Mouse (Mus musculus): ENCODE measurements around the gene Tmem97. TPM values are rescaled to one million over a fixed set of nuclear protein-coding genes. Genes with fewer than 3 reads are reported as not detected.
A peak's percentile ranks its signal among the peaks of the same experiment; 100 is the strongest.
"Not testable (repeated sequence)": the region's sequence is repeated elsewhere in the genome, so short reads cannot be mapped to it uniquely, and the experiment has no call there.

Tmem97 gene
- 44.2 and 47.3 TPM in 2 replicates for polyA plus RNA-seq (2016; fragmentation: Nextera tagmentation; extraction: Ambion mirVana)

DNA sequence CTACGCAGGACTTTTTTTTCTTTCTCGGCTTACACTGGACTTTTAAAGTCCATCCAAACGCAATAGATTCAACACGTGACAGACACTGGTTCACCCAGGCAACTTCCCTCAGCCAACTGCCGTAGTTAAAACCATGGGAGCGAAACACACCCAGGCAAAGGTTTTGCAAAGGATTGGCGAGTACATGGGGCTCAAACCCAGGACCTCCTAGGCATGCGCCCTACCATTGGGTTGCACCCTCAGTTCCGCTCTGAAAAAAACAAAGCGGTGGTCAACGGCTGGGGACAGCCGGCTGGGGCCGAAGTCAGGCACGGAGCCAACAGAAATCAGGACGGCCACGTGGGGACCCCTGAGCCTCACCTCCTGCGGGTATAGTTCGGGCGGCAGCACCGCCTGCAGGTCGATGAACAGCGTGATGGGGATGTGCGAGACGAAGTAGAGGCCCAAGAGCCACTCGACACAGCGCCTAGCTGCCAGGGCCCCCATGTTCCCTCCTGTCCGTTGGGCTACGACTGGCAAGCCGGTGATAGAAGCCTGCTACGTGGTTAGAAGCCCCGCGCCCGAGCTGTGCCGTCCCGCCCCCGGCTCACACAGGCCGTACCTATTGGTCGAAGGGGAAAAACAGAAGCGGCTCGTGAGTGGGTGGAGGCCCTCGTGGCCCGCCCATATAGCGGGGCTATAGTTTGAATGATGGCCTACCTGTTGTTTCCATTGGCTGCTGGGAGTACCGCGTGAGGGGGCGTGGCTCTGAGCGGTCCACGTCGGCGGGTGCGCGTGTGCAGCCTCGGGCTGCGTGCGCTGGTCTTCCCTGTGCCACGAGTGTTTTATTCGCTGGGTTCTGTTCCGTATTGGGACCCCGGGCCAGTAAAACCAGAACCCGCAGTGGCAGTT lies at the start of gene Tmem97:
Gene Tmem97, minus strand, starts transcription at position 610 of the 891 bp plus-strand sequence.
- peak; percentile 100 for ATAC-seq (ENCODE audit: low FRiP score)
- Histone ChIP-seq H3K9ac (peak within 1 kb of the TSS; percentile 65), H3K36me3 (peaks cover 3% of the 10 kb centered on the region; the same call in 1 of the 2 replicates), H3K4me3 (peak within 1 kb of the TSS; percentile 56), H3K27me3 (no peaks in the 10 kb centered on the region), H3K4me2 (replicated peaks) (peak within 1 kb of the TSS; percentile 79), H3K9me3 (replicated peaks) (peaks cover 5% of the 10 kb centered on the region; the same call in 1 of the 2 replicates), H3K27ac (peak within 1 kb of the TSS; percentile 81), H3K4me1 (peaks cover 24% of the 10 kb centered on the region)
- under 1% methylated on average over 60 of the region's 60 CpGs for WGBS

DNA sequence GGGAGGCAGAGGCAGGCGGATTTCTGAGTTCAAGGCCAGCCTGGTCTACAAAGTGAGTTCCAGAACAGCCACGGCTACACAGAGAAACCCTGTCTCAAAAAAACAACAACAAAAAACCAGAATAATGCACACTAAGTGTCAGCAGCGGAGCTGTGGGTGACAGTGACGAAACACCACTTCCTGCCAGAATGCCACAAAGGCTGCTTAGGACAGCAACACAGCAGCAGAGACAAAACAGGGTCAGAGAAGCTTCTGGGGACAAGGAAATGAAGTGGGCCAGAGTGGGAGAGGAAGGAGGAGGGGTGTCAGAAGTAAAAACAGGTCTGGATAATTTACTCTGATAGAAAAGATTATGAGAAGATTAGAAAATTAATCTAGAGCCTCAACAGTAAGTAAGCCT lies 49.5 kb upstream of the Tmem97 start:
- Histone ChIP-seq H3K27ac (no peak overlapping the region), H3K27me3 (no peaks in the 10 kb centered on the region), H3K36me3 (0 out of 2 replicates have a peak, but pooled peaks cover 10% of the 10 kb centered on the region), H3K4me1 (no peaks in the 10 kb centered on the region), H3K9me3 (replicated peaks) (no peaks in the 10 kb centered on the region), H3K4me2 (replicated peaks) (no peak overlapping the region), H3K9ac (no peak overlapping the region), H3K4me3 (no peak overlapping the region)
- 75% methylated on average over 4 of the region's 4 CpGs for WGBS
- no peak for ATAC-seq (ENCODE audit: low FRiP score)

DNA sequence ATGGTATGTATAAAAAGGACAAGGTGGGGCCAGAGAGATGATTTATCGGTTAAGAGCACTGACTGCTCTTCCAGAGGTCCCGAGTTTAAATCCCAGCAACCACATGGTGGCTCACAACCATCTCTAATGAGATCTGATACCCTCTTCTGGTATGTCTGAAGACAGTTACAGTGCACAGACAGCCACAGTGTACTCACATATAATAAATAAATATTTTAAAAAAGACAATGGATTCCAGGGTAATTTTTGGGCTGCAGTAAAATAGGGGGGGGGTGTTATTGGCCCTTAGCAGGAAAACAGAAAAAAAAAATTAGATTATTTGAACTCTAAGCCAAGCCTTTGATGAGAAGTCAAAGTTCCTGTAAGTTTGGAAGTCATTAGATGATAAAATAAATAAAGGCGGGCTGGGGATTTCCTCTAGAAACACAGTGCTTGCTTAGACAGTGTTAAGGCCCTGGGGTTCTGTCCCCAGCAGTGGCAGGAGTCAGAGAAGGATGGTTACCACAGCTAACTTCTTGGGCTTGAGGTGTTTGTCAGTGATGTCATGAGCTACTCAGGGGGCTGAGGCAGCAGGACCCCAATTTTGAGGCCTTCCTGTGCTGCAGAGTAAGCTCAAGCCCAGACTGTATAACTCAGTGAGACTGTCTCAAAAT lies 48.3 kb upstream of the Tmem97 start:
- Histone ChIP-seq H3K4me1 (no peaks in the 10 kb centered on the region), H3K27ac (no peak overlapping the region), H3K36me3 (0 out of 2 replicates have a peak, but pooled peaks cover 10% of the 10 kb centered on the region), H3K9me3 (replicated peaks) (no peaks in the 10 kb centered on the region), H3K9ac (no peak overlapping the region), H3K4me3 (no peak overlapping the region), H3K4me2 (replicated peaks) (no peak overlapping the region), H3K27me3 (no peaks in the 10 kb centered on the region)
- ATAC-seq (ENCODE audit: low FRiP score), result no peak
- 70% methylated on average over 3 of the region's 3 CpGs for WGBS

DNA sequence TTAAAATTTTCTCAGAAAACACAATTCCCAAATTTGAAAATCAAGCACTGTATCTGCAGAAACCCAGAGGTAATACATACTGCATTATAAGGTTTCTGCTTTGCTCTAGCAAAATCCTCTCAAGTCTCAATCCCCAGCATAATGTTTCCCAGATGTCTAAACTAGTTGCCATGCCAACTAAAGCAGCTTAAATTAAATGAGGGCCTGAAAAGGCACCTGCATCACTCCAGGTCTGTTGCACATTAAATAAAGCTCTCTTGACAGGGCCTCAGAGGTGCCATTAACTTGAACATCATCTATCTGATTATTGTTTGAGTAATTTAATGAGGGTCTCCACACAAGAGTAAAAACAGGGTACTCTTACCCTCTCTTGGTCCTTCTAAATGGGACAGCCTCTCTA lies 46.2 kb upstream of the Tmem97 start:
- H3K9ac ChIP-seq, result no peak overlapping the region
- H3K4me1 ChIP-seq, result no peaks in the 10 kb centered on the region
- no peaks in the 10 kb centered on the region for H3K9me3 ChIP-seq (replicated peaks)
- ATAC-seq (ENCODE audit: low FRiP score), result no peak
- no peaks in the 10 kb centered on the region for H3K27me3 ChIP-seq
- 0 out of 2 replicates have a peak, but pooled peaks cover 7% of the 10 kb centered on the region for H3K36me3 ChIP-seq
- H3K27ac ChIP-seq, result no peak overlapping the region
- H3K4me2 ChIP-seq (replicated peaks), result no peak overlapping the region
- H3K4me3 ChIP-seq, result no peak overlapping the region

DNA sequence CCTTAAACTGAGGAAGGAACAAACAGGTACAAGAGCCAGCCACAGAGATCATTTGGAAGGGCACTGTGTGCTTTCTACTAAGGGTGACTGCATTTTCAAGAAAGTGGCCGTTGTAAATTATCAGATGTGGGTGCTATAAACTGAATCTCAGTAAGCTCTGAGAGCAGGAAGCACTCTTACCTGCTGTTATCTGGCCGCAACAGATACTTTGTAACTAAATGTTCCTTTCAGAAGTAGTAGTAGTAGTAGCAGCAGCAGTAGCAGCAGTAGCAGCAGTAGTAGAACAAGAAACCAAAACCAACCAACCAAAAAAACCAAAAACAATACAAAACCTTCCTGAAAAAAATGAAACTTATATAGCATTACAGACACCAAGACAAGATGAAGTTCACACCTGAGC lies 45.2 kb upstream of the Tmem97 start:
- 98% methylated on average over 2 of the region's 2 CpGs for WGBS
- H3K9me3 ChIP-seq (replicated peaks), result no peaks in the 10 kb centered on the region
- H3K9ac ChIP-seq, result no peak overlapping the region
- ATAC-seq (ENCODE audit: low FRiP score), result no peak
- no peak overlapping the region for H3K4me2 ChIP-seq (replicated peaks)
- no peak overlapping the region for H3K4me3 ChIP-seq
- H3K27me3 ChIP-seq, result no peaks in the 10 kb centered on the region
- no peak overlapping the region for H3K27ac ChIP-seq
- 0 out of 2 replicates have a peak, but pooled peaks cover 6% of the 10 kb centered on the region for H3K36me3 ChIP-seq
- H3K4me1 ChIP-seq, result no peaks in the 10 kb centered on the region

DNA sequence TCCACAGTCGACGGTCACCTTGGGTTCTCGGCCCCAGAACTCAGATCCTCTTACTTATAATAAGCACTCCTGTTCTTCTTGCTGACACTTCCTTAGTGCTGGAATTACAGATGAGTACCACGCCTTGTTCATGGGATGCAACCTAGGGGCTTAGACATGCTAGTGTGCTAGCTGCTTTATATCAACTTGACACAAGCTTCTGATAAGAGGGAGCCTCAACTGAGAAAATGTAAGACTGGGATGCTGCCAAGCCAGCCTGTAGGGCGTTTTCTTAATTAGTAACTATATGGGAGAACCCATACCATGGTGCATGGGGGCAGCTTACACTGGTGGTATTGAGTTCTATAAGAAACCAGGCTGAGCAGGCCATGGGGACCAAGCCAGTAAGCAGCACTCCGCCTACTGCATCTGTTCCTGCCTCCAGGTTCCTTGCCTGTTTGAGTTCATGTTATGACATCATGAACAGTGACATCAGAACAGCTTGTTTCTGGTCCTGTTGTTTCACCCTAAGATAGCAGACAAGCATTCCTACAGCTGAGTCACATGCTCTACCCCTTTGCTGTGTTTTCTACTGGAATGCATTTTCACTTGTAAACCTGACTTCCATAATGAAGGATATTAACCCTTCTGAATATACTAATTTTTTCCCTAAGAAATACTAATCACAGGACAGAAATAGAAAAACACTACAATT lies 43.8 kb upstream of the Tmem97 start:
- ATAC-seq (ENCODE audit: low FRiP score), result no peak
- H3K4me2 ChIP-seq (replicated peaks), result no peak overlapping the region
- 93% methylated on average over 6 of the region's 6 CpGs for WGBS
- no peak overlapping the region for H3K27ac ChIP-seq
- no peak overlapping the region for H3K9ac ChIP-seq
- no peak overlapping the region for H3K4me3 ChIP-seq
- H3K27me3 ChIP-seq, result no peaks in the 10 kb centered on the region
- no peaks in the 10 kb centered on the region for H3K36me3 ChIP-seq
- no peaks in the 10 kb centered on the region for H3K9me3 ChIP-seq (replicated peaks)
- no peaks in the 10 kb centered on the region for H3K4me1 ChIP-seq

DNA sequence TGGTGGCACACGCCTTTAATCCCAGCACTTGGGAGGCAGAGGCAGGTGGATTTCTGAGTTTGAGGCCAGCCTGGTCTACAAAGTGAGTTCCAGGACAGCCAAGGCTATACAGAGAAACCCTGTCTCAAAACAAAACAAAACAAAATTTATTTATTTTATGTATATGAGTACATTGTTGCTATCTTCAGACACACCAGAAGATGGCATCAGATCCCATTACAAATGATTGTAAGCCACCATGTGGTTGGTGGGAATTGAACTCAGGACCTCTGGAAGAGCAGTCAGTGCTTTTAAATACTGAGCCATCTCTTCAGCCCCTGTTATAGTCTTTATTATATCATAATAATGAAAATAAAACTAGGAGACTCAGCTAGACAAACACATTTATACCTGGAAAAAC lies 37.1 kb upstream of the Tmem97 start:
- not testable (repeated sequence) for H3K27me3 ChIP-seq; H3K27ac ChIP-seq; ATAC-seq (ENCODE audit: low FRiP score); H3K4me3 ChIP-seq; H3K9me3 ChIP-seq (replicated peaks); H3K4me2 ChIP-seq (replicated peaks); H3K9ac ChIP-seq; H3K4me1 ChIP-seq
- peaks cover 22% of the 10 kb centered on the region for H3K36me3 ChIP-seq
- WGBS, result 89% methylated on average over 1 of the region's 1 CpGs

DNA sequence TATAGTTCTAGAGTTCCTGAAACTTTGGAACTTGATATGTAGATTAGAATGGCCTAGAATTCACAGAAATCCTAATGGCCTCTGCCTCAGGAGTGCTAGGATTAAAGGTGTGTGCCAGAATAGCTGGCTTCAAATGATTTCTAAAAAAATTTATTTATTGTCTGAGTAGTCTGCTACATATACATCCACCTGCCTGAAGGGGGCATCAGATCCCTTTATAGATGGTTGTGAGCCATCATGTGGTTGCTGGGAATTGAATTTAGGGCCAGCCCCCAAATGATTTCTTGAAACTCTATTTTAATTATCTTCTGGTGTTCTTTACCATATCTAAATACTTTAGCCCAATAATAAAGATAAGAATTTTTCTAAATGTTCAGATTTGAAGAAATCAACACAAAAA lies 35.5 kb upstream of the Tmem97 start:
- no peaks in the 10 kb centered on the region for H3K27me3 ChIP-seq
- 0 out of 2 replicates have a peak, but pooled peaks cover 4% of the 10 kb centered on the region for H3K9me3 ChIP-seq (replicated peaks)
- H3K36me3 ChIP-seq, result peaks cover 31% of the 10 kb centered on the region
- no peak overlapping the region for H3K9ac ChIP-seq
- no peak overlapping the region for H3K4me3 ChIP-seq
- ATAC-seq (ENCODE audit: low FRiP score), result no peak
- no peak overlapping the region for H3K4me2 ChIP-seq (replicated peaks)
- H3K4me1 ChIP-seq, result no peaks in the 10 kb centered on the region
- H3K27ac ChIP-seq, result no peak overlapping the region

DNA sequence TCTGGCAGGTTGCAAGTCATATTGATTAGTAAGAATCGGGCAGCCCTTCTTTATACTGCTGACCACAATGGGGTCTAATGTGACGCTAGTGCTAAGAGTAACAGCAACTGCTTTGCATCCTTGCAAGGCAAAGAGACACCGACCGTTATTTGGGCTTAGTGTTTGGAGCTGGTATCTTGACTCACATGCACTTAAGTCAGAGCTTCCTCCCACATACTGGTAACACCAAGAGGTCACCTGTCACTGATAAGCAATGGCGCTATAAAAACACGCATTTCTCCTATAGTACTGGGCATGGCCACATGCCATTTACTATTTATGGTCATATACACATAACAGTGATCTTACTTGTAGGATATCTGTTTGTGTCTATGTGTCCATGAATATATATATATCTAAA lies 32.3 kb upstream of the Tmem97 start:
- H3K4me1 ChIP-seq, result no peaks in the 10 kb centered on the region
- no peak overlapping the region for H3K27ac ChIP-seq
- H3K4me2 ChIP-seq (replicated peaks), result no peak overlapping the region
- 95% methylated on average over 6 of the region's 6 CpGs for WGBS
- peaks cover 54% of the 10 kb centered on the region for H3K36me3 ChIP-seq
- H3K27me3 ChIP-seq, result no peaks in the 10 kb centered on the region
- 0 out of 2 replicates have a peak, but pooled peaks cover 4% of the 10 kb centered on the region for H3K9me3 ChIP-seq (replicated peaks)
- no peak overlapping the region for H3K9ac ChIP-seq
- ATAC-seq (ENCODE audit: low FRiP score), result no peak
- no peak overlapping the region for H3K4me3 ChIP-seq

DNA sequence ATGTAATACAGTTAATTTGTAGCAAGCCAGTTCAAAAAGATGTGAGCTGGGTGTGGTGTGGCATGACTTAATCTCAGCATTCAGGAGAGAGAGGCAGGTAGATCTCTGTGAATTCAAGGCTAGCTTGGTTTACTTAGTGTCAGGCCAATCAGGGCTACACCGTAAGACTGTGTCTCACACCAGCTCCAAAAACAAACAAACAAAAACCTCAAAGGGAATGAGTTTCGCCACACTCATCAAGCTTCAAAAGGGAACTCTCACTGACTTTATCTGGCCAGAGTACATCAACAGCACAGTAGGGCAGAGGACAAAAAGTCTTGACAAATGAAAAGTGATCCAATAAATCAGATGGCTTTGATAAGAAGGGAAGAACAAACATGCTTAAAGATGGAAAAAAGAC lies 24.4 kb upstream of the Tmem97 start:
- Histone ChIP-seq H3K4me2 (replicated peaks) (no peak overlapping the region), H3K9me3 (replicated peaks) (no peaks in the 10 kb centered on the region), H3K27ac (no peak overlapping the region), H3K4me1 (no peaks in the 10 kb centered on the region), H3K9ac (no peak overlapping the region), H3K36me3 (peaks cover 70% of the 10 kb centered on the region), H3K27me3 (no peaks in the 10 kb centered on the region), H3K4me3 (no peak overlapping the region)
- no peak for ATAC-seq (ENCODE audit: low FRiP score)
- 86% methylated on average over 2 of the region's 2 CpGs for WGBS

DNA sequence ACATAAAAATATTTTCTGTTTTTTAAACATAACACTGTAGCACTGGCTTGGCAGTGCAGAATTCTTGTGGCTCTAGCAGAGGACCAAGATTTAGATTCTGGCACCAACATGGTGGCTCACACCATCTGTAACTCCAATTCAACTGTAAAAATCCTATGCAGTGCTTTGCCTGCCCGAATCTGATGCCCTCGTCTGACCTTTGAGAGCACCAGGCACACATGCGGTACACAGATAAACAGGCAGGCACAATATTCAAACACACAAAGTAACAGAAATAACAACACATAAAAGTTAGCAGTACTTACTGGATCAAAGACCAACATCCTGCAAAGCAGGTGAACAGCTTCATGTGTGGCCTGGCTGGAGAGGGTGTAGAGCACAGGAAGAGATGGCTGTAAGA lies 24.0 kb upstream of the Tmem97 start:
- WGBS, result 86% methylated on average over 3 of the region's 3 CpGs
- Histone ChIP-seq H3K27ac (no peak overlapping the region), H3K4me1 (no peaks in the 10 kb centered on the region), H3K9me3 (replicated peaks) (no peaks in the 10 kb centered on the region), H3K4me2 (replicated peaks) (no peak overlapping the region), H3K4me3 (no peak overlapping the region), H3K36me3 (peaks cover 66% of the 10 kb centered on the region), H3K9ac (no peak overlapping the region), H3K27me3 (no peaks in the 10 kb centered on the region)
- no peak for ATAC-seq (ENCODE audit: low FRiP score)

DNA sequence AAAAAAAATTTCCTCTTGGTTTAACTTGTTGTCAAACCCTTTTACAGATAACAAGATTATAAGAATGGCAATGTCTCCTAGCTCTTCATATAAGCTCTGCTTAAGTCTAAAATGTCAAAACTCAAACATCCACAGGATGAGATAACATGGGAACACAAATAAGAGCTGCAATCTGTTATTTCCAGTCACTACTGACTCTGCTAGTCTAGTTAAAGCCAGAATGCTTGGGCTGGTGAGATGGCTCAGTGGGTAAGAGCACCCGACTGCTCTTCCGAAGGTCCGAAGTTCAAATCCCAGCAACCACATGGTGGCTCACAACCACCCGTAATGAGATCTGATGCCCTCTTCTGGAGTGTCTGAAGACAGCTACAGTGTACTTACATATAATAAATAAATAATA lies 23.5 kb upstream of the Tmem97 start:
- not testable (repeated sequence) for H3K4me3 ChIP-seq; H3K27me3 ChIP-seq; H3K9ac ChIP-seq; H3K9me3 ChIP-seq (replicated peaks); H3K27ac ChIP-seq; ATAC-seq (ENCODE audit: low FRiP score); H3K4me2 ChIP-seq (replicated peaks); H3K4me1 ChIP-seq
- H3K36me3 ChIP-seq, result peaks cover 65% of the 10 kb centered on the region
- WGBS, result 95% methylated on average over 3 of the region's 4 CpGs

All from hindbrain, embryonic 12.5 days (tissue).